Mouse (Mus musculus): ENCODE data around the gene Kcnk3. TPM values are rescaled to one million over a fixed set of nuclear protein-coding genes. Genes with fewer than 3 reads are reported as not detected.

Gene Kcnk3
- polyA plus RNA-seq, 1 experiment from 2014 or later, result 2.1 TPM

GRCm38 (mm10) chr5:30580725-30581124, 7.2 kb upstream of the Kcnk3 start:
- no peak for ATAC-seq (ENCODE audit: low FRiP score, low TSS enrichment)
- no peaks in the 10 kb centered on the region for H3K36me3 ChIP-seq (ENCODE audit: control insufficient read depth, insufficient read depth, low read length)
- no peaks in the 10 kb centered on the region for H3K9me3 ChIP-seq (ENCODE audit: control insufficient read depth, low read length)
- H3K9ac ChIP-seq (ENCODE audit: low read depth, low read length), result no peak overlapping the region
- H3K4me3 ChIP-seq (ENCODE audit: low read length), result no peak overlapping the region
- H3K4me2 ChIP-seq (replicated peaks; ENCODE audit: low read depth, low read length), result no peak overlapping the region
- no peaks in the 10 kb centered on the region for H3K27me3 ChIP-seq (ENCODE audit: control insufficient read depth, insufficient read depth, low read length)
- WGBS, result 27% methylated on average over 6 of the region's 6 CpGs
- H3K27ac ChIP-seq (ENCODE audit: low read depth, low read length), result no peak overlapping the region
- H3K4me1 ChIP-seq (ENCODE audit: control insufficient read depth, insufficient read depth, low read length), result no peaks in the 10 kb centered on the region

GRCm38 (mm10) chr5:30582017-30582416, 6.0 kb upstream of the Kcnk3 start:
- 87% methylated on average over 5 of the region's 5 CpGs for WGBS

GRCm38 (mm10) chr5:30586616-30587015, 1.4 kb upstream of the Kcnk3 start:
- 90% methylated on average over 3 of the region's 3 CpGs for WGBS
- no peaks in the 10 kb centered on the region for H3K9me3 ChIP-seq (ENCODE audit: control insufficient read depth, low read length)
- no peak overlapping the region for H3K4me2 ChIP-seq (replicated peaks; ENCODE audit: low read depth, low read length)
- H3K27ac ChIP-seq (ENCODE audit: low read depth, low read length), result no peak overlapping the region
- H3K4me3 ChIP-seq (ENCODE audit: low read length), result no peak overlapping the region
- peaks cover 30% of the 10 kb centered on the region for H3K27me3 ChIP-seq (ENCODE audit: control insufficient read depth, insufficient read depth, low read length)
- no peak for ATAC-seq (ENCODE audit: low FRiP score, low TSS enrichment)
- H3K36me3 ChIP-seq (ENCODE audit: control insufficient read depth, insufficient read depth, low read length), result no peaks in the 10 kb centered on the region
- no peak overlapping the region for H3K9ac ChIP-seq (ENCODE audit: low read depth, low read length)
- H3K4me1 ChIP-seq (ENCODE audit: control insufficient read depth, insufficient read depth, low read length), result peaks cover 9% of the 10 kb centered on the region

More at GRCm38 (mm10) chr5:30582017-30582416, 6.0 kb upstream of the Kcnk3 start:
- no peak overlapping the region for H3K9ac ChIP-seq (ENCODE audit: low read depth, low read length)
- no peaks in the 10 kb centered on the region for H3K4me1 ChIP-seq (ENCODE audit: control insufficient read depth, insufficient read depth, low read length)
- no peak overlapping the region for H3K27ac ChIP-seq (ENCODE audit: low read depth, low read length)
- H3K36me3 ChIP-seq (ENCODE audit: control insufficient read depth, insufficient read depth, low read length), result no peaks in the 10 kb centered on the region
- H3K9me3 ChIP-seq (ENCODE audit: control insufficient read depth, low read length), result no peaks in the 10 kb centered on the region
- H3K4me2 ChIP-seq (replicated peaks; ENCODE audit: low read depth, low read length), result no peak overlapping the region
- ATAC-seq (ENCODE audit: low FRiP score, low TSS enrichment), result no peak
- no peaks in the 10 kb centered on the region; the same call in 1 of the 2 replicates for H3K27me3 ChIP-seq (ENCODE audit: control insufficient read depth, insufficient read depth, low read length)
- no peak overlapping the region for H3K4me3 ChIP-seq (ENCODE audit: low read length)

DNA sequence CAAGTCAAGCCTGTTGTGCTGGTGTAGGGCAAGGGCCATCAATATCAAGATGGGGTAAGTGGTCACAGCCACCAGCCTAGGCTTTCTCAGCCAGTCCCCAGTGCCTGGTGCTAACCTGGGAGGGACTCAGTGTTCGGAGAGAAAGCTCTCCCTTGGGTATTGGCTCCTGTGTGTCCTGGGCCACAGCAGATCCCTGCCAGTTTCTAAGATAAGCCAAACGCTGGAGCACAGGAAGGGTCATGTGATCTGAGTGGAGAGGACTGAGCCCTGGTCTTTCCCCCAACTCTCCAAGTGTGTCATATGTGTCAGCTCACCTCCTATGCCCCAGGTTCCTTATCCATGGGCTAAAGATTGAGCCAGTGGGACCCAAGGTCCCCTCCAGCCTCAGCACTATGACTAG, 869 bp upstream of the Kcnk3 start:
- Histone ChIP-seq H3K27ac (ENCODE audit: low read depth, low read length) (no peak overlapping the region), H3K4me2 (replicated peaks; ENCODE audit: low read depth, low read length) (no peak overlapping the region), H3K27me3 (ENCODE audit: control insufficient read depth, insufficient read depth, low read length) (peaks cover 30% of the 10 kb centered on the region), H3K36me3 (ENCODE audit: control insufficient read depth, insufficient read depth, low read length) (no peaks in the 10 kb centered on the region), H3K9me3 (ENCODE audit: control insufficient read depth, low read length) (no peaks in the 10 kb centered on the region), H3K4me3 (ENCODE audit: low read length) (no peak overlapping the region), H3K4me1 (ENCODE audit: control insufficient read depth, insufficient read depth, low read length) (peaks cover 9% of the 10 kb centered on the region), H3K9ac (ENCODE audit: low read depth, low read length) (no peak overlapping the region)
- no peak for ATAC-seq (ENCODE audit: low FRiP score, low TSS enrichment)
- 28% methylated on average over 2 of the region's 2 CpGs for WGBS

DNA sequence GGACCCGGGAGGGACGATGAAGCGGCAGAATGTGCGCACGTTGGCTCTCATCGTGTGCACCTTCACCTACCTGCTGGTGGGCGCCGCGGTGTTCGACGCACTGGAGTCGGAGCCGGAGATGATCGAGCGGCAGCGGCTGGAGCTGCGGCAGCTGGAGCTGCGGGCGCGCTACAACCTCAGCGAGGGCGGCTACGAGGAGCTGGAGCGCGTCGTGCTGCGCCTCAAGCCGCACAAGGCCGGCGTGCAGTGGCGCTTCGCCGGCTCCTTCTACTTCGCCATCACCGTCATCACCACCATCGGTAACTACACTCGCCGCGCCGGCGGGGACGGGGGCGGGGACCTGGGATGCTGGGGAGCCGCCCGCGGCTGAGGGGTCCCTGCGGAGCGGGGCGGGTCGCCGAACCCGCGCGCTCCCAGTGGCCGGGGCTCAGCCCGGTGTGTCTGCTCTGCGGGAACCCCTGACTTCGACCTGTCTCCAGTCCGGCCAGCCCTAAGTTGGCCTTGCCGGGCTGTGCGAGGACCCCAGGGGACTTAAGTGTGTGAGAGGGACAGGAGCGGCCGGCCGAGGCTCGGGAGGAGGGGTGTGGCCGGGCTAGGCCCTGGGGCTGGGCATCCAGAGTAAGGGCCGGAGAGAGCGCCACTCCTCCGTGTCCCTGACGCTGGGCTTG, 465 bp downstream of the Kcnk3 start:
- ATAC-seq (ENCODE audit: low FRiP score, low TSS enrichment), result peak; percentile 74
- no peaks in the 10 kb centered on the region for H3K36me3 ChIP-seq (ENCODE audit: control insufficient read depth, insufficient read depth, low read length)
- H3K9ac ChIP-seq (ENCODE audit: low read depth, low read length), result peak overlapping the region; percentile 34; the same call in 1 of the 2 replicates
- peak overlapping the region; percentile 79 for H3K4me2 ChIP-seq (replicated peaks; ENCODE audit: low read depth, low read length)
- H3K4me1 ChIP-seq (ENCODE audit: control insufficient read depth, insufficient read depth, low read length), result peaks cover 9% of the 10 kb centered on the region
- H3K27ac ChIP-seq (ENCODE audit: low read depth, low read length), result no peak overlapping the region
- under 1% methylated on average over 55 of the region's 70 CpGs for WGBS
- peak overlapping the region; percentile 37 for H3K4me3 ChIP-seq (ENCODE audit: low read length)
- no peaks in the 10 kb centered on the region for H3K9me3 ChIP-seq (ENCODE audit: control insufficient read depth, low read length)
- peaks cover 30% of the 10 kb centered on the region for H3K27me3 ChIP-seq (ENCODE audit: control insufficient read depth, insufficient read depth, low read length)

- no peak overlapping the region for H3K27ac ChIP-seq (ENCODE audit: low read depth, low read length)
- peak overlapping the region; percentile 79 for H3K4me2 ChIP-seq (replicated peaks; ENCODE audit: low read depth, low read length)
- H3K9ac ChIP-seq (ENCODE audit: low read depth, low read length), result no peak overlapping the region
- H3K27me3 ChIP-seq (ENCODE audit: control insufficient read depth, insufficient read depth, low read length), result peaks cover 30% of the 10 kb centered on the region
- WGBS, result 59% methylated on average over 4 of the region's 4 CpGs
- peak overlapping the region; percentile 37 for H3K4me3 ChIP-seq (ENCODE audit: low read length)
- no peak for ATAC-seq (ENCODE audit: low FRiP score, low TSS enrichment)
- H3K4me1 ChIP-seq (ENCODE audit: control insufficient read depth, insufficient read depth, low read length), result peaks cover 9% of the 10 kb centered on the region
- no peaks in the 10 kb centered on the region for H3K9me3 ChIP-seq (ENCODE audit: control insufficient read depth, low read length)
- H3K36me3 ChIP-seq (ENCODE audit: control insufficient read depth, insufficient read depth, low read length), result no peaks in the 10 kb centered on the region
These were observed 1.1 kb downstream of the Kcnk3 start for GRCm38 (mm10) chr5:30589069-30589468.

GRCm38 (mm10) chr5:30589546-30589945, 1.6 kb downstream of the Kcnk3 start:
- Histone ChIP-seq H3K4me2 (replicated peaks; ENCODE audit: low read depth, low read length) (no peak overlapping the region; the same call in 1 of the 2 replicates), H3K9ac (ENCODE audit: low read depth, low read length) (no peak overlapping the region), H3K4me1 (ENCODE audit: control insufficient read depth, insufficient read depth, low read length) (peaks cover 9% of the 10 kb centered on the region), H3K4me3 (ENCODE audit: low read length) (no peak overlapping the region; the same call in 1 of the 2 replicates), H3K27me3 (ENCODE audit: control insufficient read depth, insufficient read depth, low read length) (peaks cover 30% of the 10 kb centered on the region), H3K27ac (ENCODE audit: low read depth, low read length) (no peak overlapping the region), H3K9me3 (ENCODE audit: control insufficient read depth, low read length) (no peaks in the 10 kb centered on the region), H3K36me3 (ENCODE audit: control insufficient read depth, insufficient read depth, low read length) (no peaks in the 10 kb centered on the region)
- 77% methylated on average over 3 of the region's 3 CpGs for WGBS
- ATAC-seq (ENCODE audit: low FRiP score, low TSS enrichment), result no peak

DNA sequence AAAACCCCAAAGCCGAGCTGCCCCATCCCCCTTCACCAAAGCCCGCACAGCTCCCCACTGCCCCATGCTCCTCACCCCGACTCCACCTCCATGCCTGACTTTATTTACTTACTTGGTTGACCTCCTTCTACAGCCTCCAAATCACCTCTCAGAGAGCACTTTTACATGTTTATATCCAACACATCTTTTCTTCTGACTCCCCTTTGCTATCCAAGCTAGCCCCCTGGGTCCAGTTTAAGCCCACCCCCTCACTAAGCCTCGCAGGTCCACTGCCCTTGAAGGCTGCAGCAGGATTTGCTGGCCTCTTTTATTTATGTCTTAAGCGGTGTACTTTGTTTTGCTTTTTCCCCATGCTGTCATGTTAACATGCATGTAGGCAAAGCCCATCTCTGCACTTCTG, 2.3 kb downstream of the Kcnk3 start:
- Histone ChIP-seq H3K36me3 (ENCODE audit: control insufficient read depth, insufficient read depth, low read length) (no peaks in the 10 kb centered on the region), H3K9me3 (ENCODE audit: control insufficient read depth, low read length) (no peaks in the 10 kb centered on the region), H3K27ac (ENCODE audit: low read depth, low read length) (no peak overlapping the region), H3K27me3 (ENCODE audit: control insufficient read depth, insufficient read depth, low read length) (peaks cover 30% of the 10 kb centered on the region), H3K4me3 (ENCODE audit: low read length) (no peak overlapping the region), H3K4me1 (ENCODE audit: control insufficient read depth, insufficient read depth, low read length) (peaks cover 9% of the 10 kb centered on the region), H3K9ac (ENCODE audit: low read depth, low read length) (no peak overlapping the region), H3K4me2 (replicated peaks; ENCODE audit: low read depth, low read length) (0 out of 2 replicates have a peak overlapping the region, but pooled peaks have one; percentile 8)
- no peak for ATAC-seq (ENCODE audit: low FRiP score, low TSS enrichment)
- 68% methylated on average over 5 of the region's 5 CpGs for WGBS

DNA sequence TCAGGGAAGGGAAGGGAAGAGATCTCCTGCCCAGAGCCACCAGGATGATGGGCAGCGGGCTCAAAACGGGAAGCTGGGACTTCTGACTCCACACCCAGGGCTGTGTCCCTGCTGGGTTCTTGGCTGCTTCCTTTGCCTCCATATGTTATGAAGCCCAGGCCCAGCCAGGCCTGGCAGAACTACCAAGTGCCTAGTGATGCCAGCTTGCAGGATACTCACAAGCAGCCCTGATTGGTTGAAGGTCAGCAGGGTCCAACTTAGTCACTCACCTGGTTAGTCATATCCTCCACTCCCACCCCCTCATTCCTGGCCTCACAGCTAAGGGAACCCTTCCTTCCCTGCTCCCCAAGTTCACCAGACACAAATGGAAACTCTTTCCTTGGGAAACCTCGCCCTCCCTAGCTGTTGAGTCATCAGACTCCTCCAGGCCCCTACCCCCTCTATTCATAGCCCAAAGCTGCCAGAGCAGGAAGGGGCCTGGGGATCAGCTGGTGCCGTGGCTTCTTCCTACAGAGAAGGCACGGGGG, 3.3 kb downstream of the Kcnk3 start:
- 65% methylated on average over 5 of the region's 5 CpGs for WGBS
- Histone ChIP-seq H3K4me1 (ENCODE audit: control insufficient read depth, insufficient read depth, low read length) (peaks cover 9% of the 10 kb centered on the region), H3K27me3 (ENCODE audit: control insufficient read depth, insufficient read depth, low read length) (peaks cover 30% of the 10 kb centered on the region), H3K4me2 (replicated peaks; ENCODE audit: low read depth, low read length) (no peak overlapping the region), H3K9me3 (ENCODE audit: control insufficient read depth, low read length) (no peaks in the 10 kb centered on the region), H3K9ac (ENCODE audit: low read depth, low read length) (no peak overlapping the region), H3K27ac (ENCODE audit: low read depth, low read length) (no peak overlapping the region), H3K36me3 (ENCODE audit: control insufficient read depth, insufficient read depth, low read length) (no peaks in the 10 kb centered on the region), H3K4me3 (ENCODE audit: low read length) (no peak overlapping the region)
- no peak for ATAC-seq (ENCODE audit: low FRiP score, low TSS enrichment)

Measured in kidney, embryonic 14.5 days (tissue).